Mouse (Mus musculus) myocyte (in vitro differentiated cells): ENCODE data around the gene Stard3nl. TPM values are rescaled to one million over a fixed set of nuclear protein-coding genes. Genes with fewer than 3 reads are reported as not detected.
"Not testable (repeated sequence)": the region's sequence is repeated elsewhere in the genome, so short reads cannot be mapped to it uniquely, and the experiment has no call there.

Experiments used
- H3K27me3 ChIP-seq: one replicate; pipeline ENCODE4 v1.6.1; 2011; ENCODE audit not compliant: control insufficient read depth, insufficient read depth, insufficient read length
- H3K36me3 ChIP-seq: one replicate; pipeline ENCODE4 v1.6.1; 2011; ENCODE audit not compliant: control insufficient read depth, insufficient read depth
- H3K4me2 ChIP-seq: one replicate; pipeline ENCODE4 v1.6.1; 2011; ENCODE audit warnings: low read depth, control low read depth
- H3K4me3 ChIP-seq: one replicate; pipeline ENCODE4 v1.5.1; 2011; ENCODE audit warnings: mild to moderate bottlenecking, control low read depth, moderate library complexity
- H3K79me2 ChIP-seq: one replicate; pipeline ENCODE4 v1.6.1; 2011; ENCODE audit not compliant: control insufficient read depth, insufficient read depth
- H3ac ChIP-seq: one replicate; pipeline ENCODE4 v1.6.1; 2011; ENCODE audit not compliant: control insufficient read depth, insufficient read length
- MYOG ChIP-seq, 3 experiments: IDR thresholded peaks; one replicate each; pipeline ENCODE4 v1.6.1; 2011; ENCODE audit warnings: control low read depth in 2 of 3, low read depth in 2 of 3, mild to moderate bottlenecking in 2 of 3; ENCODE audit not compliant: insufficient read length in 2 of 3, control insufficient read depth in 1 of 3, insufficient read depth in 1 of 3
- POLR2A ChIP-seq: IDR thresholded peaks from one replicate; pipeline ENCODE4 v1.6.1; 2011; ENCODE audit warnings: low read depth, mild to moderate bottlenecking, control low read depth, moderate library complexity; ENCODE audit not compliant: insufficient read length
- POLR2AphosphoS2 ChIP-seq: IDR thresholded peaks from one replicate; pipeline ENCODE4 v1.6.1; 2011; ENCODE audit warnings: low read depth, control low read depth; ENCODE audit not compliant: insufficient read length
- SRF ChIP-seq: IDR thresholded peaks from one replicate; pipeline ENCODE4 v1.6.1; 2011; ENCODE audit warnings: low read depth; ENCODE audit not compliant: control insufficient read depth, insufficient read length
- TCF12 ChIP-seq: IDR thresholded peaks from one replicate; pipeline ENCODE4 v1.6.1; 2011; ENCODE audit warnings: mild to moderate bottlenecking, control low read depth; ENCODE audit not compliant: poor library complexity, insufficient read depth, severe bottlenecking
- TCF3 ChIP-seq: IDR thresholded peaks from one replicate; pipeline ENCODE4 v1.6.1; 2011; ENCODE audit warnings: low read depth, control low read depth; ENCODE audit not compliant: insufficient read length
- USF1 ChIP-seq: IDR thresholded peaks from one replicate; pipeline ENCODE4 v1.6.1; 2011; ENCODE audit warnings: low read depth, mild to moderate bottlenecking, control low read depth, moderate library complexity
- polyA plus RNA-seq: library from polyadenylated mRNA; unstranded; fragments of >200 nt; fragmentation: generic; extraction: Trizol; gene quantifications from one replicate; pipeline ENCODE4 v1.2.1, GENCODE M21; 2012; ENCODE audit warnings: missing spikeins

Stard3nl gene
- polyA plus RNA-seq, 1 experiment, result 25.7 TPM

- Histone ChIP-seq H3K27me3 (no peaks in the 10 kb centered on the region), H3ac (no peak overlapping the region), H3K4me3 (no peak overlapping the region), H3K79me2 (no peaks in the 10 kb centered on the region), H3K4me2 (no peak overlapping the region), H3K36me3 (peaks cover 6% of the 10 kb centered on the region)
- TF ChIP-seq MYOG (IDR thresholded peaks at IDR 0.05; ENCODE audit: control insufficient read depth in 1 of 3, insufficient read depth in 1 of 3, insufficient read length in 2 of 3, low read depth in 2 of 3) (no peak), SRF (no peak), POLR2AphosphoS2 (no peak), TCF12 (no peak), USF1 (no peak), POLR2A (no peak), TCF3 (no peak)
Observed at GRCm38 (mm10) chr13:19352795-19353194, 42.8 kb downstream of the Stard3nl start.

GRCm38 (mm10) chr13:19340356-19340755, 55.2 kb downstream of the Stard3nl start:
- not testable (repeated sequence) for H3K27me3 ChIP-seq, H3K4me3 ChIP-seq, H3K36me3 ChIP-seq, H3ac ChIP-seq, H3K4me2 ChIP-seq, H3K79me2 ChIP-seq

GRCm38 (mm10) chr13:19336310-19336709, 59.3 kb downstream of the Stard3nl start:
- H3K36me3 ChIP-seq, H3K79me2 ChIP-seq, H3K4me3 ChIP-seq, H3K4me2 ChIP-seq, H3ac ChIP-seq, H3K27me3 ChIP-seq: not testable (repeated sequence)

Other genes with a start within 250 kb of the Stard3nl start
- 26.8 TPM for gene Epdr1, start 224.1 kb upstream of the Stard3nl start, polyA plus RNA-seq
- 1.1 TPM for gene Sfrp4, start 227.3 kb upstream of the Stard3nl start, polyA plus RNA-seq